Mouse (Mus musculus) small intestine, adult 2 months (tissue): Measurements from ENCODE around the gene Zfp94.

ENCODE experiments used
- CTCF ChIP-seq: fragments of 200-500 bp; IDR thresholded peaks from 2 replicates; pipeline ENCODE4 v1.5.1; 2012; ENCODE audit warnings: low read depth, mild to moderate bottlenecking, control low read depth, inconsistent platforms, low read length, moderate library complexity, mixed read lengths; ENCODE audit not compliant: insufficient replicate concordance, insufficient read length; ENCODE audit errors: extremely low read depth
- POLR2A ChIP-seq: fragments of 200-500 bp; IDR thresholded peaks from 2 replicates; pipeline ENCODE4 v1.6.1; 2012; ENCODE audit warnings: low read depth, mild to moderate bottlenecking, control low read depth, inconsistent platforms, low read length, moderate library complexity

DNA sequence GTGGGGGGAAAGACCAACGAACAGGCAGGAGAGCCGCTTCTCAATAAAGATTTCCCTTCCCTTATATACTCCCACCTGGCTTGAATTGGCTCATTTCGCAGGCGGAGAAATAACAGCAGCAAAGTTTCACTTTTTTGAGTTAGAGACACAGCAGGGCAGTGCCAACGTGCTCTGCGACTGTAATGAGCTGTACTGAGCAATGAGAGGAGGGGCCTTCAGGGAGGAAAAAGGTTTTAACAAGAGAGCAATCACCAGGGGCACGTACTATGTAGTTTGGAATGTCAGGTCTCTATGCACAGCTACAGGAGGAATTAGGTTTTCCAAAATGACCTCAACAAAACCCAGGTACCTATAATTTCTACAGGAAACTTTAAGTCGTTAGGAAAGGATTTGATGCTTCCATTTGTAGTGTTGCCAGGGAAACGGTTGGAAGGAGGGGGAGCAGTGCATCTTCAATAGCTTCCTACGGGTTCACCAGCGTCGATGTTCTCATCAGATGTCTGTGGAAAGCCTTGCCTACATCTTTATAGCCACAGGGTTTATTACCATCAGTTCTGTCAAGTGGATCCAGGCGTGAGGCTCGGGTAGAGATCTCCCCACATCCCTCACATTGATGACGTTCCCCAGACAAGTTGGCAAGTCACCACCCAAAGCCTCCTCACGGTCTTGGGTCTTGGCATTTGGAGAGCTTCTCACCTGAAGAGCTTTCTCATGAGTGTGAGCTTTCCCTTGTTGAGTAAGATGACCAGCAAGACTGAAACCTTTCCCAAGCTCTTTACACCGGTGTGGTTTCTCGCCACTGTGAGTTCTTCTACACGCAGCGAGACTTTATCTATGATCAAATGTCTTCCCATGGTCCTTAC, 10.0 kb upstream of the Zfp94 start:
- TF ChIP-seq CTCF (no peak), POLR2A (no peak)
